Mouse (Mus musculus) liver, adult 2 months (tissue): ENCODE data around the gene Cuta.

Experiments
- CTCF ChIP-seq: fragments of 200-500 bp; IDR thresholded peaks from 2 replicates; pipeline ENCODE4 v1.5.1; 2011; ENCODE audit warnings: low read depth, low read length, control low read depth
- POLR2A ChIP-seq: fragments of 200-500 bp; IDR thresholded peaks from 2 replicates; pipeline ENCODE4 v1.6.1; 2011; ENCODE audit warnings: low read length, control low read depth; ENCODE audit not compliant: insufficient read depth; ENCODE audit errors: extremely low read depth

GRCm38 (mm10) chr17:26971247-26971905 is 32.0 kb upstream of the Cuta start:
- TF ChIP-seq POLR2A = no peak
- no peak for TF ChIP-seq CTCF
